Mouse (Mus musculus) ES-Bruce4 (cell line): ENCODE data around the gene Sh3d19. TPM values are rescaled to one million over a fixed set of nuclear protein-coding genes. Genes with fewer than 3 reads are reported as not detected.

Source experiments
- H3K27ac ChIP-seq: 2 replicates; pipeline ENCODE4 v1.5.1; 2012; ENCODE audit warnings: low read length, inconsistent platforms; ENCODE audit not compliant: insufficient read depth
- H3K27me3 ChIP-seq: 2 replicates; pipeline ENCODE4 v1.6.1; 2012; ENCODE audit warnings: mild to moderate bottlenecking, low read length, inconsistent platforms; ENCODE audit not compliant: control insufficient read depth, poor library complexity, insufficient read depth, severe bottlenecking
- H3K36me3 ChIP-seq: 2 replicates; pipeline ENCODE4 v1.6.1; 2012; ENCODE audit warnings: inconsistent platforms, mild to moderate bottlenecking, low read length, moderate library complexity; ENCODE audit not compliant: control insufficient read depth, poor library complexity, insufficient read depth, severe bottlenecking
- H3K4me1 ChIP-seq: one replicate; pipeline ENCODE4 v1.8.1; 2011; ENCODE audit warnings: low read length; ENCODE audit not compliant: control insufficient read depth, insufficient read depth
- H3K4me3 ChIP-seq: 2 replicates; pipeline ENCODE4 v1.5.1; 2011; ENCODE audit warnings: low read depth, mild to moderate bottlenecking, low read length
- H3K9ac ChIP-seq: 2 replicates; pipeline ENCODE4 v1.6.1; 2012; ENCODE audit warnings: low read depth, mild to moderate bottlenecking, inconsistent platforms; ENCODE audit not compliant: poor library complexity, severe bottlenecking
- H3K9me3 ChIP-seq: replicated peaks from 2 replicates; pipeline ENCODE4 v1.6.1; 2012; ENCODE audit warnings: mild to moderate bottlenecking, low read length, inconsistent platforms; ENCODE audit not compliant: control insufficient read depth, poor library complexity, insufficient read depth, severe bottlenecking
- CTCF ChIP-seq: IDR thresholded peaks from one replicate; pipeline ENCODE4 v1.8.1; 2011; ENCODE audit warnings: low read depth, low read length
- EP300 ChIP-seq: IDR thresholded peaks from 2 replicates; pipeline ENCODE4 v1.6.1; 2011; ENCODE audit warnings: low read depth, low read length; ENCODE audit not compliant: insufficient read depth
- POLR2A ChIP-seq: IDR thresholded peaks from one replicate; pipeline ENCODE4 v1.8.1; 2011; ENCODE audit warnings: low read length; ENCODE audit not compliant: insufficient read depth
- polyA plus RNA-seq: library from polyadenylated mRNA; stranded (reverse); fragments of >200 nt; gene quantifications from 2 replicates; pipeline ENCODE4 v1.2.4, GENCODE M21; 2011; ENCODE audit warnings: low read depth; ENCODE audit not compliant: missing spikeins, insufficient read depth, insufficient read length

The Sh3d19 gene
- polyA plus RNA-seq, 1 experiment = 46.6 TPM

GRCm38 (mm10) chr3:86001271-86001670 is 30.4 kb downstream of the Sh3d19 start:
- no peak for TF ChIP-seq CTCF
- no peak for TF ChIP-seq EP300
- no peak for TF ChIP-seq POLR2A
- H3K27ac ChIP-seq = no peak overlapping the region

GRCm38 (mm10) chr3:86002423-86002822 is 31.5 kb downstream of the Sh3d19 start, which contains the start of gene Prss48:
Prss48 (minus strand) TSS chr3:86002491.
- no peaks in the 10 kb centered on the region for H3K36me3 ChIP-seq
- H3K4me1 ChIP-seq = no peaks in the 10 kb centered on the region
- H3K27me3 ChIP-seq = no peaks in the 10 kb centered on the region
- H3K27ac ChIP-seq = peak within 1 kb of the TSS; percentile 62
- H3K9me3 ChIP-seq = peaks cover 19% of the 10 kb centered on the region
- TF ChIP-seq CTCF (peak; percentile 94), EP300 (no peak)
- H3K9ac ChIP-seq = no peak within 1 kb of the TSS
- peak within 1 kb of the TSS; percentile 81 for H3K4me3 ChIP-seq

More at GRCm38 (mm10) chr3:86001271-86001670, 30.4 kb downstream of the Sh3d19 start:
- no peaks in the 10 kb centered on the region for H3K27me3 ChIP-seq
- no peak overlapping the region for H3K4me3 ChIP-seq
- no peak overlapping the region for H3K9ac ChIP-seq
- no peaks in the 10 kb centered on the region for H3K36me3 ChIP-seq
- peaks cover 10% of the 10 kb centered on the region for H3K9me3 ChIP-seq
- no peaks in the 10 kb centered on the region for H3K4me1 ChIP-seq

- Histone ChIP-seq H3K27ac (0 out of 2 replicates have a peak overlapping the region, but pooled peaks have one; percentile 15), H3K36me3 (no peaks in the 10 kb centered on the region), H3K27me3 (no peaks in the 10 kb centered on the region), H3K4me3 (no peak overlapping the region), H3K4me1 (no peaks in the 10 kb centered on the region), H3K9ac (no peak overlapping the region), H3K9me3 (peaks cover 23% of the 10 kb centered on the region)
- no peak for TF ChIP-seq CTCF
- no peak for TF ChIP-seq POLR2A
- no peak for TF ChIP-seq EP300
Measured at GRCm38 (mm10) chr3:86002940-86003339, 32.0 kb downstream of the Sh3d19 start.

GRCm38 (mm10) chr3:86004751-86005150 is 33.8 kb downstream of the Sh3d19 start:
- no peak overlapping the region for H3K4me3 ChIP-seq
- peaks cover 31% of the 10 kb centered on the region for H3K9me3 ChIP-seq
- no peak overlapping the region for H3K9ac ChIP-seq
- no peaks in the 10 kb centered on the region for H3K4me1 ChIP-seq
- no peaks in the 10 kb centered on the region for H3K27me3 ChIP-seq
- no peak overlapping the region for H3K27ac ChIP-seq
- no peak for TF ChIP-seq POLR2A
- no peaks in the 10 kb centered on the region for H3K36me3 ChIP-seq

- H3K27me3 ChIP-seq = no peaks in the 10 kb centered on the region
- no peaks in the 10 kb centered on the region for H3K36me3 ChIP-seq
- H3K4me3 ChIP-seq = no peak overlapping the region
- peaks cover 26% of the 10 kb centered on the region for H3K9me3 ChIP-seq
- no peak overlapping the region for H3K9ac ChIP-seq
- TF ChIP-seq EP300 (no peak), POLR2A (no peak), CTCF (no peak)
- peaks cover 2% of the 10 kb centered on the region for H3K4me1 ChIP-seq
- peak overlapping the region; percentile 97 for H3K27ac ChIP-seq
Measured at GRCm38 (mm10) chr3:86010618-86011017, 39.7 kb downstream of the Sh3d19 start.

GRCm38 (mm10) chr3:86011373-86011772 is 40.5 kb downstream of the Sh3d19 start:
- Histone ChIP-seq H3K4me3 (no peak overlapping the region), H3K9me3 (peaks cover 20% of the 10 kb centered on the region), H3K27ac (peak overlapping the region; percentile 97), H3K36me3 (no peaks in the 10 kb centered on the region), H3K27me3 (no peaks in the 10 kb centered on the region), H3K4me1 (peaks cover 2% of the 10 kb centered on the region), H3K9ac (no peak overlapping the region)
- TF ChIP-seq EP300 = no peak
- no peak for TF ChIP-seq POLR2A
- TF ChIP-seq CTCF = no peak
